Mouse (Mus musculus): ENCODE results near the gene Trip4. TPM values are rescaled to one million over a fixed set of nuclear protein-coding genes. Genes with fewer than 3 reads are reported as not detected.

Trip4 gene
- 29.7 and 32.3 TPM in 2 replicates for polyA plus RNA-seq (2016; fragmentation: Nextera tagmentation; extraction: Ambion mirVana)

- WGBS: 1% methylated on average over 38 of the region's 38 CpGs
- peak within 1 kb of the TSS; percentile 98 for H3K4me3 ChIP-seq
- peaks cover 17% of the 10 kb centered on the region for H3K4me1 ChIP-seq (replicated peaks)
- H3K27ac ChIP-seq: peak within 1 kb of the TSS; percentile 95
- H3K9me3 ChIP-seq: no peaks in the 10 kb centered on the region
- peaks cover 30% of the 10 kb centered on the region for H3K36me3 ChIP-seq
- peak; percentile 95 for DNase-seq (ENCODE audit: low spot score)
- no peaks in the 10 kb centered on the region for H3K27me3 ChIP-seq (ENCODE audit: insufficient read depth, poor library complexity, severe bottlenecking)
These were observed at the start of gene Trip4, which contains the start of gene Csnk1g1 for GRCm38 (mm10) chr9:65908394-65909300. Trip4 (minus strand) TSS chr9:65908794. Csnk1g1 (plus strand) TSS chr9:65908924.

DNA sequence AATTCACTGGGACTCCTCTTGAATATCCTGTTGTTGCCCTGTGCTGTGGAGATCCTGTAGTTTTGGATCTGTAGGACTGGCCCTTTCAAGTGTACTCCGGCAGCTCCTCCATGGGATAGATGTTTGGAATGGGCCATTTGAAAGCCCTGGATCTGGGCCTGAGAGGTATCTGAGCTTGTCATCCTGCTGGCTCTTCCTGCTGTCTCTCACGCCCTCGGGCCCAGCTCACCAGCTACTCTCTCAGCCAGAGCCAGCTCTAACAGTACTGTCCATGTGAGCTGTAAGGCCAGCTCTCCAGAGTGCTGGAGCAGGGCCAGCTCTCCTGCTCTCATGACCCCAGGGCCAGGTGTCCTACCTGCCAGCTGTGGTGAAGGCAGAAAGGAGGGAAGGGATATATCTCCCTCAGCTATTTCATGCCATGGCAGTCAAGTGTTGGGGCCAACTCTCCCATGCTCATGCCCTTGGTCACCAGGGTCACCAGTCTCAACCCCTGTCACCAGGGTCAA, 42.5 kb upstream of the Trip4 start:
- H3K36me3 ChIP-seq: peaks cover 30% of the 10 kb centered on the region
- H3K27ac ChIP-seq: no peak overlapping the region
- DNase-seq (ENCODE audit: low spot score): no peak
- no peak overlapping the region for H3K4me3 ChIP-seq
- 83% methylated on average over 3 of the region's 3 CpGs for WGBS
- no peaks in the 10 kb centered on the region for H3K4me1 ChIP-seq (replicated peaks)
- no peaks in the 10 kb centered on the region for H3K9me3 ChIP-seq
- H3K27me3 ChIP-seq (ENCODE audit: insufficient read depth, poor library complexity, severe bottlenecking): no peaks in the 10 kb centered on the region

GRCm38 (mm10) chr9:65937566-65937965, 29.0 kb upstream of the Trip4 start:
- no peak overlapping the region for H3K27ac ChIP-seq
- no peaks in the 10 kb centered on the region for H3K36me3 ChIP-seq
- 94% methylated on average over 2 of the region's 2 CpGs for WGBS
- no peaks in the 10 kb centered on the region for H3K27me3 ChIP-seq (ENCODE audit: insufficient read depth, poor library complexity, severe bottlenecking)
- DNase-seq (ENCODE audit: low spot score): no peak
- no peaks in the 10 kb centered on the region for H3K4me1 ChIP-seq (replicated peaks)
- no peaks in the 10 kb centered on the region for H3K9me3 ChIP-seq
- no peak overlapping the region for H3K4me3 ChIP-seq

DNA sequence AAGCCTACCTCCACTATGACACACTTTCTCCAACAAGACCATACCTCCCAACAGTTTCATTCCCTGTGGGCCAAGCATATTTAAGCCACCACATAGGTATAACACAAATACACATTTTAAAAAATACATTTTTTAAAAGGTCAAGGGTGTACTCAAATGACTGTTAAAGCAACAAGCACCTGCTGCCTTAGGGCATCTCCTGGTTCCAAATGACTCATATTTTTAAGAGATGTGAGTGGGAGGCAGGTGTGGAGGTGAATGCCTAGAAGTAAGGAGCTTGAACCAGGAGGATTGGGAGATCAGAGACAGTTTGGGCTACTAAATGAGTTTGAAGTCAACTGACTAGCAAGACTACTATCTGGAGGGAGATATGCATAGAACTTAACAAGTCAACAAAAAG, 21.2 kb upstream of the Trip4 start:
- DNase-seq (ENCODE audit: low spot score): no peak
- Histone ChIP-seq H3K4me1 (replicated peaks) (no peaks in the 10 kb centered on the region), H3K4me3 (no peak overlapping the region), H3K27me3 (ENCODE audit: insufficient read depth, poor library complexity, severe bottlenecking) (no peaks in the 10 kb centered on the region), H3K36me3 (no peaks in the 10 kb centered on the region), H3K27ac (no peak overlapping the region), H3K9me3 (no peaks in the 10 kb centered on the region)

GRCm38 (mm10) chr9:65928456-65928855, 19.9 kb upstream of the Trip4 start:
- no peak for DNase-seq (ENCODE audit: low spot score)
- Histone ChIP-seq H3K4me3 (no peak overlapping the region), H3K27me3 (ENCODE audit: insufficient read depth, poor library complexity, severe bottlenecking) (no peaks in the 10 kb centered on the region), H3K4me1 (replicated peaks) (no peaks in the 10 kb centered on the region), H3K9me3 (no peaks in the 10 kb centered on the region), H3K36me3 (no peaks in the 10 kb centered on the region), H3K27ac (no peak overlapping the region)

DNA sequence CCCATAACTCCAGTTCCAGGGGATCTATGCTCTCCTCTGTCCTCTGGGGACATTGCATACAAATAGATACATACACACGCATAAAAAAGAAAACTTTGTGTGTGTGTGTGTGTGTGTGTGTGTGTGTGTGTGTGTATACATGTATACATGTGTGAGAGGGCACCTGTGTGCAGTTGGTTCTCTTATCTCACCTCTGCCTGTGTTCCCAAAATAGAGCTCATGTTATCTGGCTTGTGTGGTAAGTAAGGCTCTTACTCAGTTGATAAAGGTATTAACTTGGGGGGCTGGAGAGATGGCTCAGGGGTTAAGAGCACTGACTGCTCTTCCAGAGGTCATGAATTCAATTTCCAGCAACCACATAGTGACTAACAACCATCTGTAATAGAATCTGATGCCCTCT, 8.4 kb upstream of the Trip4 start:
- no peak for DNase-seq (ENCODE audit: low spot score)
- Histone ChIP-seq H3K4me3 (no peak overlapping the region), H3K27me3 (ENCODE audit: insufficient read depth, poor library complexity, severe bottlenecking) (no peaks in the 10 kb centered on the region), H3K9me3 (no peaks in the 10 kb centered on the region), H3K36me3 (no peaks in the 10 kb centered on the region), H3K27ac (no peak overlapping the region), H3K4me1 (replicated peaks) (no peaks in the 10 kb centered on the region)
- WGBS: 79% methylated on average over 1 of the region's 1 CpGs

DNA sequence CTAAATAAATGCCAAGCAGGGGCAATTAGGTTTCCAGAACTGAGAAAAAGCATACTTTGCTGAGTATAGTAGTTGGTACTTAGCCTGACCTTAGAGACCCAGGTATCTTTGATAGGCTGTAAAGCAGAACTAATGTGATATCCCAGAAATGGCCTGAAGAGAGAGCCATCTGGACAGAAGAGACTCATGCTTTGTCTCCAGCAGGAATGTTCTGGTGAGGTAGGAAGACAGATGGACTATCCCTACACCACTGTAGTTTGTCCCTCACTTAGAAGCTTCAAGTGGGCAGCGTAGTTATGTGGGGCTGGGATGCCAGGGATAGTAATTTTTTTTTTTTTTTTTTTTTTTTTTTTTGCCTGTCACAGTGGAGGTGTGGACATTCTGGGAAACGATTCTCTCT, 5.4 kb upstream of the Trip4 start:
- Histone ChIP-seq H3K27ac (no peak overlapping the region), H3K9me3 (no peaks in the 10 kb centered on the region), H3K27me3 (ENCODE audit: insufficient read depth, poor library complexity, severe bottlenecking) (no peaks in the 10 kb centered on the region), H3K4me1 (replicated peaks) (peaks cover 10% of the 10 kb centered on the region), H3K36me3 (no peaks in the 10 kb centered on the region), H3K4me3 (no peak overlapping the region)
- no peak for DNase-seq (ENCODE audit: low spot score)
- 90% methylated on average over 2 of the region's 2 CpGs for WGBS

DNA sequence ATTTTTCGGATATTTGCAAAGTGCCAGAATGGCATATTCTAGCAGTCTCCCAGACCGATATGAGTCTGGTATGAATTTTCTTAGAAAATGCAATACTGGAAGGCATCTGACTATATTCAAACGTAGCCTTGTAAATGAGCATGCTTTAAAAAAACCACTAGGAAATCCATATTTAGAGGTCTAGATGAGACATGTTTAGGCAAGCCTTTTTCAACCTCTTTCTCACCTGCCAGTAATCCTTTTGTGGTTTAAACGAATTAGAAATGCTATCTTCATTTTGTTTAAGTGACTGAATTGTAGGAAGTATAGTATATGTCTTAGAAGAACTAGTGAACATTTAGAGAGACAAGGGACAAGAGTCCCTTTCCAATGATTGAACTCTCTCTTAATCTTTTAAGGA, 1.2 kb upstream of the Trip4 start:
- H3K27me3 ChIP-seq (ENCODE audit: insufficient read depth, poor library complexity, severe bottlenecking): no peaks in the 10 kb centered on the region
- H3K27ac ChIP-seq: peak overlapping the region; percentile 95
- peaks cover 18% of the 10 kb centered on the region for H3K36me3 ChIP-seq
- peaks cover 17% of the 10 kb centered on the region for H3K4me1 ChIP-seq (replicated peaks)
- H3K9me3 ChIP-seq: no peaks in the 10 kb centered on the region
- WGBS: 17% methylated on average over 4 of the region's 4 CpGs
- peak overlapping the region; percentile 98 for H3K4me3 ChIP-seq
- DNase-seq (ENCODE audit: low spot score): no peak

- peaks cover 17% of the 10 kb centered on the region for H3K4me1 ChIP-seq (replicated peaks)
- peak overlapping the region; percentile 95 for H3K27ac ChIP-seq
- DNase-seq (ENCODE audit: low spot score): peak; percentile 63
- no peaks in the 10 kb centered on the region for H3K9me3 ChIP-seq
- no peaks in the 10 kb centered on the region for H3K27me3 ChIP-seq (ENCODE audit: insufficient read depth, poor library complexity, severe bottlenecking)
- WGBS: under 1% methylated on average over 34 of the region's 34 CpGs
- peaks cover 23% of the 10 kb centered on the region for H3K36me3 ChIP-seq
- peak overlapping the region; percentile 98 for H3K4me3 ChIP-seq
These were observed 757 bp upstream of the Trip4 start for GRCm38 (mm10) chr9:65909301-65909801.

- peaks cover 78% of the 10 kb centered on the region for H3K36me3 ChIP-seq
- DNase-seq (ENCODE audit: low spot score): no peak
- no peaks in the 10 kb centered on the region for H3K27me3 ChIP-seq (ENCODE audit: insufficient read depth, poor library complexity, severe bottlenecking)
- H3K4me1 ChIP-seq (replicated peaks): peaks cover 7% of the 10 kb centered on the region; the same call in 1 of the 2 replicates
- H3K27ac ChIP-seq: no peak overlapping the region
- H3K4me3 ChIP-seq: no peak overlapping the region
- H3K9me3 ChIP-seq: no peaks in the 10 kb centered on the region
These were observed 5.2 kb downstream of the Trip4 start for GRCm38 (mm10) chr9:65903419-65903818.

DNA sequence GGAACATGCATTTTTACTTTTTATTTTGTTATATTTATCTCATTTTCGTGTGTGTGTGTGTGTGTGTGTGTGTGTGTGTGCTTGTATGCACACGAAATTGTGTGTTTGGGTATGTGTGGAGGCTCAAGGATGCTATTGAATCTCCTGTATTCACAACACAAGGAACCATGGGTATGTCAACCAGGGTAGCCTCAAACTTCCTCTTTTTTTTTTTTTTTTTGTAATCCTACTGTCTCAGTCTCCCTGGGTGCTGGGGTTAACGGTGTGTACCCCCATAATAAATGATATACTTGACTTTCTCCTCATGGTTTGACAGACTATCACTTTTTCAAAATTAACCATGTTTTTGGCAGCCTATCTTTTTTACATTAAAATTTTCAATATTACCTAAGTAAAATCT, 5.7 kb downstream of the Trip4 start:
- WGBS: 92% methylated on average over 3 of the region's 3 CpGs
- Histone ChIP-seq H3K9me3 (no peaks in the 10 kb centered on the region), H3K36me3 (peaks cover 83% of the 10 kb centered on the region)

GRCm38 (mm10) chr9:65896977-65897376, 11.6 kb downstream of the Trip4 start:
- DNase-seq (ENCODE audit: low spot score): no peak
- Histone ChIP-seq H3K4me3 (no peak overlapping the region), H3K4me1 (replicated peaks) (peaks cover 7% of the 10 kb centered on the region), H3K36me3 (peaks cover 93% of the 10 kb centered on the region), H3K27me3 (ENCODE audit: insufficient read depth, poor library complexity, severe bottlenecking) (no peaks in the 10 kb centered on the region), H3K27ac (no peak overlapping the region), H3K9me3 (no peaks in the 10 kb centered on the region)
- WGBS: 91% methylated on average over 2 of the region's 2 CpGs

More for the DNA sequence above, 5.7 kb downstream of the Trip4 start:
- peaks cover 4% of the 10 kb centered on the region; the same call in 1 of the 2 replicates for H3K4me1 ChIP-seq (replicated peaks)
- H3K4me3 ChIP-seq: no peak overlapping the region
- no peak overlapping the region for H3K27ac ChIP-seq
- H3K27me3 ChIP-seq (ENCODE audit: insufficient read depth, poor library complexity, severe bottlenecking): no peaks in the 10 kb centered on the region
- DNase-seq (ENCODE audit: low spot score): no peak

GRCm38 (mm10) chr9:65891126-65891525, 17.5 kb downstream of the Trip4 start:
- peak overlapping the region; percentile 93 for H3K27ac ChIP-seq
- WGBS: 7% methylated on average over 5 of the region's 5 CpGs
- peaks cover 39% of the 10 kb centered on the region for H3K36me3 ChIP-seq
- DNase-seq (ENCODE audit: low spot score): peak; percentile 13
- peaks cover 28% of the 10 kb centered on the region for H3K4me1 ChIP-seq (replicated peaks)
- H3K4me3 ChIP-seq: peak overlapping the region; percentile 84
- no peaks in the 10 kb centered on the region for H3K27me3 ChIP-seq (ENCODE audit: insufficient read depth, poor library complexity, severe bottlenecking)
- H3K9me3 ChIP-seq: no peaks in the 10 kb centered on the region
